Mouse (Mus musculus) ES-Bruce4 (cell line): ENCODE measurements around the gene Bckdk.

Experiments
- CTCF ChIP-seq: IDR thresholded peaks from one replicate; pipeline ENCODE4 v1.8.1; 2011; ENCODE audit warnings: low read depth, low read length
- EP300 ChIP-seq: IDR thresholded peaks from 2 replicates; pipeline ENCODE4 v1.6.1; 2011; ENCODE audit warnings: low read depth, low read length; ENCODE audit not compliant: insufficient read depth
- POLR2A ChIP-seq: IDR thresholded peaks from one replicate; pipeline ENCODE4 v1.8.1; 2011; ENCODE audit warnings: low read length; ENCODE audit not compliant: insufficient read depth

- TF ChIP-seq CTCF (no peak), EP300 (no peak), POLR2A (no peak)
These were observed 2.1 kb upstream of the Bckdk start for GRCm38 (mm10) chr7:127901772-127902171.
